Mouse (Mus musculus) hindbrain, embryonic 12.5 days (tissue): ENCODE data around the gene Idh3b. TPM values are rescaled to one million over a fixed set of nuclear protein-coding genes. Genes with fewer than 3 reads are reported as not detected.

ENCODE experiments used
- ATAC-seq: fragments of 200-750 bp; cut with Nextera tagmentation; 2 replicates; pipeline ENCODE4 v1.8.0; 2017; ENCODE audit warnings: moderate TSS enrichment; ENCODE audit not compliant: low FRiP score
- H3K27ac ChIP-seq: fragments of 300-500 bp; sonication (generic); 2 replicates; pipeline ENCODE4 v1.5.1; 2016; ENCODE audit warnings: mild to moderate bottlenecking
- H3K27me3 ChIP-seq: fragments of 300-500 bp; sonication (generic); 2 replicates; pipeline ENCODE4 v1.6.1; 2016; ENCODE audit warnings: mild to moderate bottlenecking
- H3K36me3 ChIP-seq: fragments of 300-500 bp; sonication (generic); 2 replicates; pipeline ENCODE4 v1.6.1; 2016; ENCODE audit warnings: mild to moderate bottlenecking
- H3K4me1 ChIP-seq: fragments of 300-500 bp; sonication (generic); 2 replicates; pipeline ENCODE4 v1.6.1; 2016
- H3K4me2 ChIP-seq: fragments of 300-500 bp; sonication (generic); replicated peaks from 2 replicates; pipeline ENCODE4 v1.6.1; 2016; ENCODE audit warnings: mild to moderate bottlenecking
- H3K4me3 ChIP-seq: fragments of 300-500 bp; sonication (generic); 2 replicates; pipeline ENCODE4 v1.5.1; 2016; ENCODE audit warnings: mild to moderate bottlenecking
- H3K9ac ChIP-seq: fragments of 300-500 bp; sonication (generic); 2 replicates; pipeline ENCODE4 v1.6.1; 2016; ENCODE audit warnings: mild to moderate bottlenecking, moderate library complexity
- H3K9me3 ChIP-seq: fragments of 300-500 bp; sonication (generic); replicated peaks from 2 replicates; pipeline ENCODE4 v1.6.1; 2016; ENCODE audit warnings: mild to moderate bottlenecking
- WGBS: fragments of 180-500 bp; shearing (Covaris S2); methylation state at CpG from one replicate; pipeline ENCODE4 v1.1.7; 2016; 5-methylcytosine and 5-hydroxymethylcytosine counted together
- polyA plus RNA-seq: library from polyadenylated mRNA; unstranded; fragments of >200 nt; fragmentation: Nextera tagmentation; extraction: Ambion mirVana; gene quantifications from 2 replicates; pipeline ENCODE4 v1.2.1, GENCODE M21; 2016

The Idh3b gene
- polyA plus RNA-seq = 118 and 119 TPM in 2 replicates

- Histone ChIP-seq H3K9me3 (no peaks in the 10 kb centered on the region), H3K4me1 (peaks cover 8% of the 10 kb centered on the region), H3K4me3 (peak within 1 kb of the TSS; percentile 89), H3K36me3 (peaks cover 27% of the 10 kb centered on the region), H3K4me2 (peak within 1 kb of the TSS; percentile 99), H3K27ac (peak within 1 kb of the TSS; percentile 64), H3K9ac (peak within 1 kb of the TSS; percentile 86), H3K27me3 (no peaks in the 10 kb centered on the region)
- peak; percentile 88 for ATAC-seq
- WGBS = under 1% methylated on average over 51 of the region's 51 CpGs
Observed at GRCm38 (mm10) chr2:130283854-130284654, at the start of gene Idh3b. Idh3b (minus strand) TSS chr2:130284547.

- Histone ChIP-seq H3K4me1 (no peaks in the 10 kb centered on the region), H3K27me3 (no peaks in the 10 kb centered on the region), H3K9ac (no peak overlapping the region), H3K36me3 (no peaks in the 10 kb centered on the region), H3K4me3 (no peak overlapping the region), H3K9me3 (no peaks in the 10 kb centered on the region), H3K4me2 (no peak overlapping the region), H3K27ac (no peak overlapping the region)
- WGBS = 91% methylated on average over 2 of the region's 2 CpGs
- no peak for ATAC-seq
Observed at GRCm38 (mm10) chr2:130329502-130329901, 45.2 kb upstream of the Idh3b start.

GRCm38 (mm10) chr2:130327057-130327456, 42.7 kb upstream of the Idh3b start:
- Histone ChIP-seq H3K4me2 (no peak overlapping the region), H3K27me3 (no peaks in the 10 kb centered on the region), H3K4me1 (no peaks in the 10 kb centered on the region), H3K9ac (no peak overlapping the region), H3K9me3 (no peaks in the 10 kb centered on the region), H3K4me3 (no peak overlapping the region), H3K27ac (no peak overlapping the region), H3K36me3 (no peaks in the 10 kb centered on the region)
- ATAC-seq = no peak
- 50% methylated on average over 1 of the region's 1 CpGs for WGBS

GRCm38 (mm10) chr2:130303014-130303413, 18.7 kb upstream of the Idh3b start:
- Histone ChIP-seq H3K4me1 (0 out of 2 replicates have a peak, but pooled peaks cover 2% of the 10 kb centered on the region), H3K4me3 (no peak overlapping the region), H3K9me3 (no peaks in the 10 kb centered on the region), H3K36me3 (peaks cover 25% of the 10 kb centered on the region), H3K27ac (no peak overlapping the region), H3K27me3 (no peaks in the 10 kb centered on the region; the same call in 1 of the 2 replicates), H3K9ac (no peak overlapping the region), H3K4me2 (no peak overlapping the region)
- 48% methylated on average over 4 of the region's 4 CpGs for WGBS
- ATAC-seq = no peak

GRCm38 (mm10) chr2:130297580-130297979, 13.2 kb upstream of the Idh3b start:
- peaks cover 21% of the 10 kb centered on the region for H3K27me3 ChIP-seq

GRCm38 (mm10) chr2:130296134-130296745, 11.9 kb upstream of the Idh3b start:
- Histone ChIP-seq H3K4me3 (peak overlapping the region; percentile 65), H3K9ac (peak overlapping the region; percentile 74), H3K27ac (no peak overlapping the region), H3K36me3 (no peaks in the 10 kb centered on the region), H3K27me3 (peaks cover 21% of the 10 kb centered on the region), H3K4me1 (peaks cover 40% of the 10 kb centered on the region), H3K9me3 (no peaks in the 10 kb centered on the region), H3K4me2 (peak overlapping the region; percentile 66)
- WGBS = 4% methylated on average over 20 of the region's 20 CpGs
- peak; percentile 36; the same call in 1 of the 2 replicates for ATAC-seq

More at GRCm38 (mm10) chr2:130297580-130297979, 13.2 kb upstream of the Idh3b start:
- H3K27ac ChIP-seq = no peak overlapping the region
- no peaks in the 10 kb centered on the region for H3K9me3 ChIP-seq
- no peak overlapping the region for H3K9ac ChIP-seq
- no peaks in the 10 kb centered on the region for H3K36me3 ChIP-seq
- H3K4me3 ChIP-seq = no peak overlapping the region
- H3K4me1 ChIP-seq = peaks cover 38% of the 10 kb centered on the region
- WGBS = 79% methylated on average over 9 of the region's 9 CpGs
- no peak overlapping the region for H3K4me2 ChIP-seq
- ATAC-seq = no peak

- Histone ChIP-seq H3K9ac (peak overlapping the region; percentile 74), H3K4me3 (peak overlapping the region; percentile 65)
- WGBS = under 1% methylated on average over 56 of the region's 99 CpGs
Observed at GRCm38 (mm10) chr2:130295331-130296133, 11.2 kb upstream of the Idh3b start.

GRCm38 (mm10) chr2:130294936-130295277, 10.6 kb upstream of the Idh3b start, which contains the start of gene Ebf4:
Ebf4 (plus strand) TSS chr2:130295169.
- H3K9ac ChIP-seq = peak within 1 kb of the TSS; percentile 74
- peak within 1 kb of the TSS; percentile 81 for H3K27ac ChIP-seq
- peaks cover 21% of the 10 kb centered on the region for H3K27me3 ChIP-seq
- peaks cover 41% of the 10 kb centered on the region for H3K4me1 ChIP-seq
- H3K4me2 ChIP-seq = peak within 1 kb of the TSS; percentile 66
- 2% methylated on average over 39 of the region's 39 CpGs for WGBS
- peak; percentile 68 for ATAC-seq
- H3K36me3 ChIP-seq = no peaks in the 10 kb centered on the region
- no peaks in the 10 kb centered on the region for H3K9me3 ChIP-seq
- peak within 1 kb of the TSS; percentile 65 for H3K4me3 ChIP-seq

More at GRCm38 (mm10) chr2:130295331-130296133, 11.2 kb upstream of the Idh3b start:
- H3K27me3 ChIP-seq = peaks cover 21% of the 10 kb centered on the region
- H3K27ac ChIP-seq = peak overlapping the region; percentile 81
- H3K4me2 ChIP-seq = peak overlapping the region; percentile 66
- peaks cover 41% of the 10 kb centered on the region for H3K4me1 ChIP-seq
- no peaks in the 10 kb centered on the region for H3K9me3 ChIP-seq
- no peaks in the 10 kb centered on the region for H3K36me3 ChIP-seq
- peak; percentile 63 for ATAC-seq

GRCm38 (mm10) chr2:130294218-130294935, 10.0 kb upstream of the Idh3b start:
- 7% methylated on average over 20 of the region's 20 CpGs for WGBS
- Histone ChIP-seq H3K27me3 (peaks cover 21% of the 10 kb centered on the region), H3K36me3 (no peaks in the 10 kb centered on the region), H3K4me3 (peak overlapping the region; percentile 65), H3K27ac (peak overlapping the region; percentile 81), H3K9me3 (no peaks in the 10 kb centered on the region), H3K4me1 (peaks cover 41% of the 10 kb centered on the region), H3K4me2 (peak overlapping the region; percentile 66), H3K9ac (peak overlapping the region; percentile 74)
- ATAC-seq = no peak; the same call in 1 of the 2 replicates

- H3K36me3 ChIP-seq = no peaks in the 10 kb centered on the region
- no peaks in the 10 kb centered on the region for H3K9me3 ChIP-seq
- peaks cover 39% of the 10 kb centered on the region for H3K4me1 ChIP-seq
- ATAC-seq = peak; percentile 30; the same call in 1 of the 2 replicates
- H3K27me3 ChIP-seq = peaks cover 21% of the 10 kb centered on the region
- H3K27ac ChIP-seq = peak overlapping the region; percentile 23; the same call in 1 of the 2 replicates
- 2% methylated on average over 4 of the region's 4 CpGs for WGBS
- no peak overlapping the region for H3K4me3 ChIP-seq
- peak overlapping the region; percentile 66; the same call in 1 of the 2 replicates for H3K4me2 ChIP-seq
- no peak overlapping the region; the same call in 1 of the 2 replicates for H3K9ac ChIP-seq
Observed at GRCm38 (mm10) chr2:130293486-130293885, 9.1 kb upstream of the Idh3b start.

- no peaks in the 10 kb centered on the region for H3K36me3 ChIP-seq
- H3K27me3 ChIP-seq = peaks cover 21% of the 10 kb centered on the region
- H3K9me3 ChIP-seq = no peaks in the 10 kb centered on the region
- no peak overlapping the region for H3K4me2 ChIP-seq
- no peak overlapping the region for H3K9ac ChIP-seq
- peaks cover 39% of the 10 kb centered on the region for H3K4me1 ChIP-seq
- H3K4me3 ChIP-seq = no peak overlapping the region
- no peak for ATAC-seq
- H3K27ac ChIP-seq = peak overlapping the region; percentile 23; the same call in 1 of the 2 replicates
- WGBS = 55% methylated on average over 3 of the region's 3 CpGs
Observed at GRCm38 (mm10) chr2:130293009-130293408, 8.7 kb upstream of the Idh3b start.
